Mouse (Mus musculus) ES-E14 (cell line): ENCODE measurements around the gene Kcnip1. TPM values are rescaled to one million over a fixed set of nuclear protein-coding genes. Genes with fewer than 3 reads are reported as not detected.
A peak's percentile ranks its signal among the peaks of the same experiment; 100 is the strongest.

Experiments
- DNase-seq: peaks from one replicate; pipeline ENCODE4 v3.0.0-alpha.2; 2013; ENCODE audit warnings: low read depth, low spot score
- H3K27ac ChIP-seq: 2 replicates; pipeline ENCODE4 v1.5.1; 2012; ENCODE audit warnings: low read depth, mild to moderate bottlenecking, low read length, moderate library complexity, mixed read lengths; ENCODE audit not compliant: poor library complexity, insufficient read depth, severe bottlenecking
- H3K36me3 ChIP-seq: 2 replicates; pipeline ENCODE4 v1.6.1; 2012; ENCODE audit warnings: mild to moderate bottlenecking, low read length, moderate library complexity, mixed read lengths; ENCODE audit not compliant: control insufficient read depth, poor library complexity, insufficient read depth, severe bottlenecking
- H3K4me1 ChIP-seq, 2 experiments: fragments of 150-350 bp in 1 of 2; sonication (generic) in 1 of 2; 2 replicates each; pipeline ENCODE4 v1.6.1; 2012; ENCODE audit warnings: low read length in 2 of 2, mild to moderate bottlenecking in 1 of 2, mixed read lengths in 1 of 2; ENCODE audit not compliant: control insufficient read depth in 2 of 2, insufficient read depth in 2 of 2, poor library complexity in 1 of 2
- H3K4me3 ChIP-seq, 2 experiments: fragments of 150-350 bp in 1 of 2; sonication (generic) in 1 of 2; 2 replicates each; pipeline ENCODE4 v1.5.1; 2012; ENCODE audit warnings: low read length in 2 of 2, low read depth in 1 of 2, mild to moderate bottlenecking in 1 of 2, mixed read lengths in 1 of 2; ENCODE audit not compliant: insufficient read depth in 1 of 2, poor library complexity in 1 of 2, severe bottlenecking in 1 of 2
- H3K9ac ChIP-seq: 2 replicates; pipeline ENCODE4 v1.6.1; 2012; ENCODE audit warnings: low read depth, mild to moderate bottlenecking, low read length, mixed read lengths; ENCODE audit not compliant: poor library complexity, insufficient read depth, severe bottlenecking
- H3K9me3 ChIP-seq: fragments of 150-350 bp; sonication (generic); 2 replicates; pipeline ENCODE4 v1.6.1; 2012; ENCODE audit warnings: low read depth, mild to moderate bottlenecking, low read length; ENCODE audit not compliant: control insufficient read depth, insufficient read depth
- CHD2 ChIP-seq: IDR thresholded peaks from 2 replicates; pipeline ENCODE4 v1.6.1; 2014; ENCODE audit warnings: mild to moderate bottlenecking, low read depth, low read length, inconsistent platforms
- HCFC1 ChIP-seq: IDR thresholded peaks from 2 replicates; pipeline ENCODE4 v1.6.1; 2012; ENCODE audit warnings: low read length, inconsistent platforms, borderline replicate concordance; ENCODE audit not compliant: insufficient read depth
- MAFK ChIP-seq: IDR thresholded peaks from 2 replicates; pipeline ENCODE4 v1.6.1; 2014; ENCODE audit warnings: mild to moderate bottlenecking, low read depth, low read length, inconsistent platforms; ENCODE audit not compliant: insufficient read depth
- ZC3H11A ChIP-seq: IDR thresholded peaks from 2 replicates; pipeline ENCODE4 v1.6.1; 2012; ENCODE audit warnings: low read depth, mild to moderate bottlenecking, inconsistent platforms, low read length, borderline replicate concordance
- ZNF384 ChIP-seq: IDR thresholded peaks from 2 replicates; pipeline ENCODE4 v1.6.1; 2012; ENCODE audit warnings: low read depth, low read length, inconsistent platforms
- in situ Hi-C, 2 experiments: fragments of 600-800 bp; cut with MboI; formaldehyde crosslinking; loops; one replicate each; pipeline ENCODE4 v1.15.1; 2025; ENCODE audit warnings: low sequenced_read_pairs in 2 of 2, inconsistent platforms in 1 of 2; ENCODE audit not compliant: unreplicated experiment in 2 of 2
- total RNA-seq: library from RNA; depleted of rRNA; stranded (reverse); fragments of 300-350 nt; gene quantifications from 2 replicates; pipeline ENCODE4 v1.2.3, GENCODE M21; 2012

The Kcnip1 gene
- total RNA-seq, 1 experiment: 0.22 TPM

DNA sequence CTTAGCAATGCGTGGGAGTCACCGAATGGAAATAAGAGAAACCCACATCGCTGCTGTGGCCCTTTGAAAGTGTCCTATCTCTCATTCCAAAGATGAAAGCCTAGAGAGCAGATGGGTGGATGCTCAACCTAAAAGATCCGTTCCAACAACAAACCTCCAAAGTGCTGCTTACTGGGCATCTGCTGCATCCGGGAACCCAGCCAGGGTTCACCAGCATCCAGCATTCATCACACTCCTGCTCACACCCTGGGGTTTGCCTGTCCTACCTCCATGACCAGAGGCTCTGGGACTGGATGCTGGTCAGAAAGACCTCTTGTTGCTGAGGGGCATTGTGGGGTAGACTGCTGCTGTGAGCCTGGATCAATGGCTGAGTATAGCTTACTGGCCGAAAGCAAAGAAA is 241.4 kb downstream of the Kcnip1 start:
- Histone ChIP-seq H3K9ac (no peak overlapping the region), H3K4me3 (no peak overlapping the region), H3K27ac (no peak overlapping the region), H3K36me3 (no peaks in the 10 kb centered on the region), H3K9me3 (no peaks in the 10 kb centered on the region), H3K4me1 (no peaks in the 10 kb centered on the region)
- in situ Hi-C loops: no loop called here
- no peak for DNase-seq
- no peak for TF ChIP-seq CHD2
- TF ChIP-seq HCFC1: no peak
- TF ChIP-seq MAFK: no peak
- no peak for TF ChIP-seq ZC3H11A
- TF ChIP-seq ZNF384: no peak

DNA sequence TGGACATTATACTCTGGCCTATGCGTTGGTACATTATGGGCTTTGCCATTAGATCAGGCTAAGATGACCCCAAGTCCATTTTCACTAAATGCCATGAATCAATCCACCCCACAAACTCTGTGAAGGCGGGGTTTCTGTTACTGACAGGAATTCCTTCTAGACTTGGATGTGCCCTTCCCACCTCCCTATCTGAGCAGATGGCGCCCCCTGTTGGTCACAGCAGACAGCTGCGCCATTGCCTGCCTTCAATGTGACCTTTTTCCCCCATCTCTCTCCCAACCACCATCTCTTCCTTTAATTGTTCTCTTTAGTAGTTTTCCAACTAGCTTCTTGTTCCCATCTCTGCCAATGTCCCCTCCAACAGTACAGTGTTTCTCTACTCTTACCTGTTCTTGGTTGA is 243.0 kb downstream of the Kcnip1 start:
- Histone ChIP-seq H3K4me3 (no peak overlapping the region), H3K27ac (no peak overlapping the region), H3K9me3 (no peaks in the 10 kb centered on the region), H3K9ac (no peak overlapping the region), H3K4me1 (no peaks in the 10 kb centered on the region), H3K36me3 (no peaks in the 10 kb centered on the region)
- in situ Hi-C loops: no loop called here
- peak; percentile 47 for DNase-seq
- TF ChIP-seq MAFK: no peak
- no peak for TF ChIP-seq ZC3H11A
- no peak for TF ChIP-seq CHD2
- TF ChIP-seq HCFC1: no peak
- no peak for TF ChIP-seq ZNF384

DNA sequence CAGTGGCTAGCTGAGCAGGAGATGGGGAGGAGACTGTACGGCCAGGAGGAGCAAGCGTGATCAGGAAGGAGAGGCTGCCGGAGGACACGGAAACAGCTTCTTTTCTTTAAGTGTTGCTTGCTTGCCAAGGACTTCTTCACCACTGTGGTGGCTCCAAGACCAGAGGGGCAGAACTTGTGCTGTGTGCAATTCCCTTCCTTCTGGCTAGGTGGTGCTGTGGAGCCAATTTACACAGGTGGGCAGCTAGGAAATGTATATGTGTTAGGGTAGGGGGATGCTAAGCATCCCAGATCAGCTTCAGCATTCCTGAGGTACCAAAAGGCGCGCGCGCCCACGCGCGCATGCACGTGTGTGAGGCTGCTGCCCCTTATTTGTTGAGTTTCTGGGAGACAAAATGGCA is 243.5 kb downstream of the Kcnip1 start:
- no peak overlapping the region for H3K9ac ChIP-seq
- no peak overlapping the region for H3K4me3 ChIP-seq
- no peaks in the 10 kb centered on the region for H3K4me1 ChIP-seq
- H3K36me3 ChIP-seq: no peaks in the 10 kb centered on the region
- in situ Hi-C loops: no loop called here
- no peaks in the 10 kb centered on the region for H3K9me3 ChIP-seq
- TF ChIP-seq ZC3H11A (peak; percentile 38; the same call in 1 of the 2 replicates), CHD2 (no peak)
- peak; percentile 42 for DNase-seq
- no peak overlapping the region for H3K27ac ChIP-seq

DNA sequence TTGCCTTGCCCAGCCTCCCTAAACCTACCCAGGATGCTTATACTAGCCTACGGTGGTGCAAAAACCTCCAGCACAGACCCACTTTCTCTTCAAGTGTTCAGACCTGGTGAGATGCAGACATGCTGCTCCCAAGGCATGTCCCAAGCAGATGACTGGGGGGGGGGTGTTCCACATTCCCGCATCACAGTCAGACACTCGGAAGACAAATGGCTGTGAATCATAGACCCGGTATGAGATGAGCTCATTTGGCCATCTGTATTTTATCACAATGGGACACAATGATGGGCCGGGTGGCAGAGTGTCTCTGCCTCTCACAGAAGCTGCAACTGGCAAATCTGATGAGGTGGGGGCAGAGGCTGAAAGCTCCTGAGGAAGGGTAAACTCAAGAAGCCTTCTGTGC is 244.2 kb downstream of the Kcnip1 start:
- H3K9me3 ChIP-seq: no peaks in the 10 kb centered on the region
- no peak for TF ChIP-seq CHD2
- no peak for TF ChIP-seq HCFC1
- no peak for TF ChIP-seq ZNF384
- TF ChIP-seq ZC3H11A: no peak
- TF ChIP-seq MAFK: no peak
- in situ Hi-C loops: no loop called here
- no peak overlapping the region for H3K4me3 ChIP-seq
- no peaks in the 10 kb centered on the region for H3K4me1 ChIP-seq
- H3K36me3 ChIP-seq: no peaks in the 10 kb centered on the region
- DNase-seq: no peak
- H3K9ac ChIP-seq: no peak overlapping the region
- H3K27ac ChIP-seq: no peak overlapping the region

DNA sequence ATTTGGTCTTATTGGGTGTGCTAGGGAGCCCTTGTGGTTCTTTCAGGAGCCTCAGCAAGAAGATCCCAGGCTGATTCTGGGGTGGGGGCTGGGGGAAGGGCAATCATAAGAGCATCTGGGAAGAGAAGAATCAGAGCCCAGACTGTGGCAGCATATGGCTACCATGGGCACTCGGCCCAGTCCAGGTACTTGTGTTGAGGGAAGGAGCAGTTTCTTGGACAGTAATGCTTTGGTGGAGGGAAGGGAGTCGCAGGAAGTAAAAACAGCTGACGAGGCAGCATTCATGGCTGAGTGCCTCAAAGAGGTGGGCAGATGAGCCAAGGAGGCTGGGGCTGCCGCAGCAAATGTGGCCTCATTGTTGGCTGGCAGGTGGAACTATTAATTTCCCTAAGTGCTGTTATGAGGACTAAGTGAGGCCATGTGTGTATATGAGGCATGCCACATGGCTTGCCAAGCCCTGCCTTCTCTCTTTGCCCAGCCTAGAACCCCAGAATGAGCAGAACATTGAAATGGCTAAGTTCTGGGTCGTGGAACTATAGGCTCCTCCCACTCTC is 245.5 kb downstream of the Kcnip1 start:
- H3K4me3 ChIP-seq: no peak overlapping the region
- H3K9me3 ChIP-seq: no peaks in the 10 kb centered on the region
- no peak overlapping the region for H3K27ac ChIP-seq
- in situ Hi-C loops: no loop called here
- TF ChIP-seq ZC3H11A: no peak
- TF ChIP-seq HCFC1: no peak
- TF ChIP-seq MAFK: no peak
- no peak for TF ChIP-seq CHD2
- no peak for TF ChIP-seq ZNF384
- no peak for DNase-seq
- H3K9ac ChIP-seq: no peak overlapping the region
- H3K4me1 ChIP-seq: no peaks in the 10 kb centered on the region
- H3K36me3 ChIP-seq: no peaks in the 10 kb centered on the region
